ENCODE assay signal across 11 mouse cellular contexts in genomic region chr8:125513242-125513866, GRCm38 (mm10). TPM values are rescaled to one million over a fixed set of nuclear protein-coding genes. Genes with fewer than 3 reads are reported as not detected.
DNase-seq lines count a peak whose midpoint lies in the region; ATAC-seq and TF ChIP-seq lines count a peak whose summit lies in the region.
"Had no signal": no experiment of that assay in that cellular context is flagged by ENCODE, and none has a peak within 500 bp of the region (broad histone marks: within the 10 kb centered on the region; RNA-seq: fewer than 3 reads in every experiment).

No protein-coding gene starts in this region.

- H3K9me3 ChIP-seq in heart, embryonic 10.5 days = no peaks in the 10 kb centered on the region
- H3K9me3 ChIP-seq in lung, postnatal 0 days (ENCODE audit: low read length) = no peaks in the 10 kb centered on the region
- no peaks in the 10 kb centered on the region for H3K9me3 ChIP-seq in intestine, embryonic 15.5 days
- no peaks in the 10 kb centered on the region for H3K9me3 ChIP-seq in stomach, embryonic 16.5 days (replicated peaks; ENCODE audit: control insufficient read depth, low read length)
- H3K9me3 ChIP-seq: limb, embryonic 12.5 days had no signal

- peaks cover 4% of the 10 kb centered on the region; the same call in 1 of the 2 replicates for H3K36me3 ChIP-seq in heart, embryonic 10.5 days
- no peaks in the 10 kb centered on the region for H3K36me3 ChIP-seq in lung, postnatal 0 days (ENCODE audit: insufficient read depth, low read length)
- H3K36me3 ChIP-seq in intestine, embryonic 15.5 days = no peaks in the 10 kb centered on the region
- no peaks in the 10 kb centered on the region for H3K36me3 ChIP-seq in stomach, embryonic 16.5 days (ENCODE audit: control insufficient read depth, insufficient read depth, low read length)
- H3K36me3 ChIP-seq: limb, embryonic 12.5 days had no signal

- H3K4me2 ChIP-seq in lung, postnatal 0 days (replicated peaks; ENCODE audit: low read depth, low read length) = no peak overlapping the region
- no peak overlapping the region for H3K4me2 ChIP-seq in intestine, embryonic 15.5 days (replicated peaks)
- no peak overlapping the region for H3K4me2 ChIP-seq in stomach, embryonic 16.5 days (ENCODE audit: low read depth, low read length)
- H3K4me2 ChIP-seq: limb, embryonic 12.5 days had no signal

- no peak overlapping the region for H3K4me3 ChIP-seq in heart, embryonic 10.5 days
- no peak overlapping the region for H3K4me3 ChIP-seq in lung, postnatal 0 days (ENCODE audit: low read depth, low read length)
- no peak overlapping the region for H3K4me3 ChIP-seq in intestine, embryonic 15.5 days (replicated peaks)
- H3K4me3 ChIP-seq in stomach, embryonic 16.5 days (replicated peaks; ENCODE audit: low read length) = no peak overlapping the region
- H3K4me3 ChIP-seq: limb, embryonic 12.5 days had no signal

- peaks cover 95% of the 10 kb centered on the region for H3K4me1 ChIP-seq in heart, embryonic 10.5 days
- peaks cover 17% of the 10 kb centered on the region; the same call in 1 of the 2 replicates for H3K4me1 ChIP-seq in lung, postnatal 0 days (ENCODE audit: insufficient read depth, low read depth, low read length)
- H3K4me1 ChIP-seq in intestine, embryonic 15.5 days (replicated peaks) = peaks cover 41% of the 10 kb centered on the region
- H3K4me1 ChIP-seq in stomach, embryonic 16.5 days (ENCODE audit: control insufficient read depth, insufficient read depth, low read length) = peaks cover 23% of the 10 kb centered on the region

- TF ChIP-seq EP300 in lung, postnatal 0 days (IDR thresholded peaks at IDR 0.05) = no peak

- ATAC-seq in lung, postnatal 0 days = no peak
- no peak for ATAC-seq in intestine, embryonic 15.5 days
- ATAC-seq in stomach, embryonic 16.5 days (ENCODE audit: insufficient read depth, low FRiP score) = no peak

- peak overlapping the region; percentile 78 for H3K27ac ChIP-seq in heart, embryonic 10.5 days
- H3K27ac ChIP-seq in lung, postnatal 0 days (ENCODE audit: low read length) = peak overlapping the region; percentile 55
- peak overlapping the region; percentile 70 for H3K27ac ChIP-seq in intestine, embryonic 15.5 days
- peak overlapping the region; percentile 83 for H3K27ac ChIP-seq in stomach, embryonic 16.5 days (ENCODE audit: low read length)
- H3K27ac ChIP-seq: limb, embryonic 12.5 days had no signal

- 58% methylated on average over 5 of the region's 5 CpGs for WGBS in heart, embryonic 10.5 days
- WGBS in lung, postnatal 0 days = 32% methylated on average over 5 of the region's 5 CpGs
- 46% methylated on average over 5 of the region's 5 CpGs for WGBS in intestine, embryonic 15.5 days
- 53% methylated on average over 5 of the region's 5 CpGs for WGBS in stomach, embryonic 16.5 days

- TF ChIP-seq CTCF in lung, postnatal 0 days (IDR thresholded peaks at IDR 0.05) = no peak

- H3K27me3 ChIP-seq in heart, embryonic 10.5 days (ENCODE audit: insufficient read depth, poor library complexity, severe bottlenecking) = no peaks in the 10 kb centered on the region
- H3K27me3 ChIP-seq in lung, postnatal 0 days (replicated peaks; ENCODE audit: insufficient read depth, low read length) = no peaks in the 10 kb centered on the region
- H3K27me3 ChIP-seq in intestine, embryonic 15.5 days (replicated peaks) = no peaks in the 10 kb centered on the region
- no peaks in the 10 kb centered on the region for H3K27me3 ChIP-seq in stomach, embryonic 16.5 days (ENCODE audit: control insufficient read depth, insufficient read depth, low read length)
- H3K27me3 ChIP-seq: limb, embryonic 12.5 days had no signal

- no peak for DNase-seq in heart, embryonic 10.5 days (ENCODE audit: low spot score)
- no peak for DNase-seq in heart, adult 9 months (ENCODE audit: low spot score in 2 of 2)
- no peak for DNase-seq in lung, postnatal 0 days (ENCODE audit: low spot score)
- DNase-seq in lung, postnatal 10 days = no peak
- DNase-seq in spleen, adult 12 weeks (ENCODE audit: low spot score) = no peak
- no peak for DNase-seq in left cerebral cortex, adult 8-10 months (ENCODE audit: low spot score in 2 of 2)
- DNase-seq: B cell, adult 2 months; kidney, adult 18-20 months had no signal

- no peak overlapping the region for H3K9ac ChIP-seq in lung, postnatal 0 days (replicated peaks; ENCODE audit: low read depth)
- no peak overlapping the region for H3K9ac ChIP-seq in intestine, embryonic 15.5 days
- H3K9ac ChIP-seq in stomach, embryonic 16.5 days (ENCODE audit: low read length) = peak overlapping the region; percentile 23; the same call in 1 of the 2 replicates
- H3K9ac ChIP-seq: limb, embryonic 12.5 days had no signal

RNA-seq across cellular contexts. Expression of gene Sipa1l2, which starts 56.3 kb away (rescaled TPM):
- 24.9 and 32.6 TPM in 2 replicates for polyA plus RNA-seq in heart, embryonic 10.5 days (2016; fragmentation: Nextera tagmentation; extraction: Ambion mirVana)
- 9.4 and 11.1 TPM in 2 replicates for polyA plus RNA-seq in lung, postnatal 0 days (2015; fragmentation: Nextera tagmentation; extraction: Ambion mirVana)
- 7.4 and 7.6 TPM in 2 replicates for polyA plus RNA-seq in intestine, embryonic 15.5 days (2015; fragmentation: Nextera tagmentation; extraction: Ambion mirVana)
- 8.6 and 9.3 TPM in 2 replicates for polyA plus RNA-seq in stomach, embryonic 16.5 days (2015; fragmentation: Nextera tagmentation; extraction: Ambion mirVana)
- 10 to 100 TPM; 37.1 to 40.6 (median 38.6) TPM for total RNA-seq in left cerebral cortex, adult 8-10 months (2022)
